Mouse (Mus musculus) thymus, adult 2 months (tissue): ENCODE measurements around the gene Txlnb.

Experiments used
- CTCF ChIP-seq: fragments of 200-500 bp; IDR thresholded peaks from 2 replicates; pipeline ENCODE4 v1.5.1; 2012; ENCODE audit warnings: mild to moderate bottlenecking, control low read depth, low read length, moderate library complexity, borderline replicate concordance; ENCODE audit not compliant: control insufficient read depth, poor library complexity, insufficient read depth; ENCODE audit errors: extremely low read depth
- POLR2A ChIP-seq: fragments of 200-500 bp; IDR thresholded peaks from 2 replicates; pipeline ENCODE4 v1.6.1; 2012; ENCODE audit warnings: mild to moderate bottlenecking, low read length, control low read depth, moderate library complexity; ENCODE audit not compliant: control insufficient read depth, poor library complexity, insufficient read depth; ENCODE audit errors: extremely low read depth

DNA sequence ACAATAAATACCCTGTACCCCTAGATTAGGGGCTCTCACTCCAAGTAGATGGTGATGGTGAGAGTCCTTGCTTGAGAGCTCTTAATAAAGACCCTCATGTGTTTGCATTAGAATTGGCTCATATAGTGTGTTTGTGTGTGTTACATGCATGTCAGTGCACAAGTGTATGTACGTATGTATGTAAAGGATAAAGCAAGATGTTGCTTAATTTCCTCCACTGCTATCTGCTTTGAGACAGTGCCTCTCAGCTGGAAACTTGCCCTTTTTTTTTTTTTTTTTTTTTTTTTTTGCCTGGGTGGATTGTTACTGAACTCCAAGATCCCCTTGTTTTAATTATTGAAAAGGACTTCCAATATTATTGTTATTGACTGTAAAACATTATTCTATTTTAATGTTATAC is 34.4 kb upstream of the Txlnb start:
- TF ChIP-seq CTCF (no peak), POLR2A (no peak)
